Mouse (Mus musculus) v-Abl transformed pro-B cells (cell line): ENCODE data around the gene Saa2.

Experiments used
- in situ Hi-C, 2 experiments: fragments of 400-800 bp; cut with MboI; formaldehyde crosslinking; loops; one replicate each; pipeline ENCODE4 v1.15.1; 2025; ENCODE audit not compliant: unreplicated experiment in 2 of 2

Gene Saa2

GRCm38 (mm10) chr7:46748459-46748858 is 3.1 kb upstream of the Saa2 start:
- in situ Hi-C loops: no loop called here

GRCm38 (mm10) chr7:46761049-46761795 is 9.6 kb downstream of the Saa2 start:
- in situ Hi-C loops: loop anchor here (10.0 to 25.0 kb wide), 2 partner anchors 486 to 674 kb away; no protein-coding TSS in a partner anchor

DNA sequence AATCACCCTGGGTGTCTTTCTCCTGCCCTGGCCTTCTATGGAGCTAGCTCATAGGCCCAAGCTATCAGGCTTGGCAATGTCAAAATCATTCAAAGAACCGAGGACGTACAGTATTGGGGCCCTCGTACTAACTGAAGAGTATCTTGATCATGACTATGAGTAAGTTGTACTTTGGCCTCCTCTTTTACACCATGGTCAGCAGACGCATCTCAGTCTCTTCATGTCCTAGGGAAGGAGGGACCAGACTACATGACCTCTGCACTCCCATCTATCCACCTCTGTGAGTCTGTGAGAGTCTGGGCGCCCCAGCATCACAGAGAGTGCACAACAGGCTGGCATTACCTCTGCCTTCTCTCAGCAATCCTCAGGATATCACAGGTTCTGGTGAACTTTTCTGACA is 11.0 kb downstream of the Saa2 start:
- in situ Hi-C loops: loop anchor here (10.0 to 25.0 kb wide), 2 partner anchors 488 to 675 kb away; no protein-coding TSS in a partner anchor

DNA sequence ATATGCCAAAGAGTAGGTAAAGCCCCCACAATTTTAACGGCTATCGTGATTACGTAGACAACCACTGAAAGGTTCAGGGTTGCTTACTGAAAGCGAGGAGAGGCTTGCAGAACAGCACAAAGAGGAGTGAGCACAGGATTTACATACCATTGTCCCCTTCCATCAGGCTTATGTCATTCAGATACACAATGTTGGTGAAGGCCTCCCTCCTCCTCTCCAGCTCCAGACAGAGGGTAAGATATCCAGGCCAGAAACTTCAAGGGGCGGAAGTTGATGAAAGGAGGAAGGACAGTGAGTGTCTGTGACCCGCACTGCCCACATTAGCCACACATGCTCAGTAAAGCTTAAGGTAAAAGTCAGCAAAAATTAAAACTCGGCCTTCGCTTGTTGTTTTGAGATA is 13.1 kb downstream of the Saa2 start:
- in situ Hi-C loops: loop anchor here (5.0 to 25.0 kb wide), 3 partner anchors 52 to 677 kb away; partner anchors contain the start of gene Saal1 (in 1 of the 2)

DNA sequence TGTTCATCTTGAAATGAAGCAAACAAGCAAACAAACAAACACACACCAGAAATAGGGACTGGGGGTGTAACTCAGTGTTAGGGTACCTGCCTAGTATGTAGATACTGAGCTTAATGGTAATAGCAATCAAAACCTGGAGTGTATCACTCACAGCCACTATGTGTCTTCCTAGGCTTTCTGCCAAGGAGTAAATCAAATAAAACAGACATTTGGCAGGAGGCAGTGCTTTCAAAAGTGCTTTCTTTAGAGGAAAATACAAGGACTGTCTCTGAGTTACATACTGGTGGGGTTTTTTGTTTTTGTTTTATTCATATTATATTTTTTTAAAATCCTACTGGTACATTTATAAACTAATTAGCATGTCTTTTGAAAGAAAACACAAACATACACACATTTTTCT is 15.8 kb downstream of the Saa2 start:
- in situ Hi-C loops: loop anchor here (5.0 to 25.0 kb wide), 3 partner anchors 55 to 680 kb away; partner anchors contain the start of gene Saal1 (in 1 of the 2)

GRCm38 (mm10) chr7:46768451-46768850 is 16.9 kb downstream of the Saa2 start:
- in situ Hi-C loops: loop anchor here (5.0 to 25.0 kb wide), 3 partner anchors 56 to 681 kb away; partner anchors contain the start of gene Saal1 (in 1 of the 2)

GRCm38 (mm10) chr7:46770706-46771105 is 19.1 kb downstream of the Saa2 start:
- in situ Hi-C loops: loop anchor here (5.0 to 25.0 kb wide), 4 partner anchors 58 to 683 kb away; partner anchors contain the start of genes Kcnc1 (in 1 of the 2) and Saal1 (in 1 of the 2)

DNA sequence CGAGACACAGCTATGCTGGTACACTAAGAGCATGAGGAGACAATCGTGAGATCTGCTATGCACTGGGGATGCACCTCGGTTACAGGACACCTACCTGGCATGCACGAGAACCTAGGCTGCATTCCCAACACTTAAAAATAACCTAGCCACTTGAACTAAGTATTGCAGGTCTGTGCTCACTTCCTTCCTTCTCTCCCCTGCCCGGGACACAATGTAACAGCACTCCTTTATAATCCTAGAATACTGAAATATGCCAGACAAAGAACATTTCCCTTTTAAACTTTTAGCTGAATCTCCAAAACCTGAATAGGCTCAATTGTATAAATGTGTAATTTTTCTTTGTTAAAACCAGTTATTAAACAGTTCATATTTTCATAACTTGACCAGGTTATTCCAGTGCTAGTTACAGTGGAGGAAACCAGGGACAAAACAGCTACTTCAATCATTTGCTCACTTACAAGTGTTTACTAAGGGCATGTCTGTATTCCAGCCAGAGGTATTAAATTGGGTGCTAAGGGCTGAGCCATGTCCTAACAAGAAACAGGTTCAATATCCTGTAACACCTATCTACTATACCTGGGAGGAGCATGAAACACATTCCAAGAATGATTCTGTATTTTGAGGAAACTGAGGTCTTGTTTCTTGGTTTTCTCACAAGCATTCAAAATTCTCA is 37.7 kb downstream of the Saa2 start:
- in situ Hi-C loops: no loop called here

DNA sequence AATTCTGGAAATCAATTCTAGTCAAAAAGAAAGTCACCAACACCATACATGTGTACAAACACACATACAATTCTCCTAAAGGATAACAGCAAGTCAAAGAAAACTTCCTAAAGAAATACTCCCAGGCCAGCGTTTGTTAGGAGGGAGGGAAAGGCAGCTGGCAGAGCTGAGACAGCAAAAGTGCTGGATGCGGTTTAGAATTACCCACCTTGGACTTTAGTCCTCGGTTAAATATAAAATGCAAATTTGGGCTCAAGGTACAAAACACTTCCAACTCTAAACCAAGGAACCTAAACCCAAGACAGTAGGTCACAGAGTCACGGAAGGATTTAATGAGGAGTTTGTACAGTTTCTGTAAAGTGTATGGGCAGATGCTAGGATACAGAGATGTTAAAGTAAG is 42.3 kb downstream of the Saa2 start:
- in situ Hi-C loops: loop anchor here in 1 of 2 experiments (10.0 kb wide), 1 partner anchor 1079 kb away; the partner anchor contains the start of genes Rpl18 and Sphk2

GRCm38 (mm10) chr7:46795287-46796205 is 44.0 kb downstream of the Saa2 start, which contains the start of the genes Hps5 and Gtf2h1:
Gene Hps5, minus strand, starts transcription at chr7:46796064.
Gene Gtf2h1, plus strand, starts transcription at chr7:46796103.
- in situ Hi-C loops: loop anchor here (5.0 to 10.0 kb wide), 3 partner anchors 52 to 1081 kb away; partner anchors contain the start of genes Rpl18 (in 1 of the 2), Sphk2 (in 1 of the 2) and Spty2d1 (in 1 of the 2)

GRCm38 (mm10) chr7:46796206-46796679 is 44.7 kb downstream of the Saa2 start:
- in situ Hi-C loops: loop anchor here (5.0 to 10.0 kb wide), 3 partner anchors 51 to 1081 kb away; partner anchors contain the start of genes Rpl18 (in 1 of the 2), Sphk2 (in 1 of the 2) and Spty2d1 (in 1 of the 2)

GRCm38 (mm10) chr7:46796779-46797178 is 45.2 kb downstream of the Saa2 start:
- in situ Hi-C loops: loop anchor here (5.0 to 10.0 kb wide), 3 partner anchors 51 to 1082 kb away; partner anchors contain the start of genes Rpl18 (in 1 of the 2), Sphk2 (in 1 of the 2) and Spty2d1 (in 1 of the 2)
